Mouse (Mus musculus) thymus, postnatal 4 days (tissue): ENCODE measurements around the gene Rock2.
"Not testable (repeated sequence)": the region's sequence is repeated elsewhere in the genome, so short reads cannot be mapped to it uniquely, and the experiment has no call there.

Experiments
- DNase-seq: peaks from one replicate; pipeline ENCODE4 v3.0.0; 2021

Gene Rock2

DNA sequence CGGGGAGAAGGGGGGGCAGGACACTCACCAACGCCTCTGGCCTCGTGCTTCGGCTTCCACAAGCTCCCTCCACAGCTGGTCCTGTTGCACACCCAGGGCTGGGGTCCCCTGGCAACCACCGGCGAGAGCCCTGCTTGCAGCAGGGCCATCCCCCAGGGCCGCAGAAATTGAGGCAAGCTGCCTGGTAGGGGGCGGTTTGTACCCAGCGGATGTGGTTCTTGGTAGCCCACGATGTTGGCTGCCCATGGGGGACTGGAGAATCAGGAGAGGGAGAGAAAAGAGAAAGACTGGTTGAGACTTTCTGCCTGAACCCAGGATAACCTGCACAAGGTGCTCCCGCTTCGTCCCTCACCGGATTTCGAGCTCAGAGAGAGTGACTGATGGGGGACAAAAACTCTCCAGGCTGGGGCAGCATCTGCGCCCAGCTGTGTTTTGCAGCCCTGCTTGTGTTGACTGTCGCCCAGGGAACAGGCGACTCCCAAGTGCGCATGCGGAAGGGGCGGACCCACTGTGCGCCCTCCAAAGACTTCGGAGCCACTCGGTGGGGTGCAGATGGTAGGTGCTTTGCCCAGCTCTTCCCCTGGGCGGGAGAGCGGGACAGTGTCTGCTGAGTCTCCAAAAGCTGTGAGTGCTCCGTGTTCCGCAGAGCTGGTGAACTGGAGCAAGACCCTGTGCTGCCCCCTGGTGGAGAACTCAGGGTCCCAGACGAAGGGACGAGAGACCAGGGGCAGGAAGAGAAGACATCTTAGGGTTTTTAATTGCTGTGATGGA, 116.6 kb downstream of the Rock2 start, which contains the start of gene 2410004P03Rik:
2410004P03Rik (minus strand) TSS at position 628 of the 771 bp plus-strand sequence.
- peak; percentile 92 for DNase-seq

DNA sequence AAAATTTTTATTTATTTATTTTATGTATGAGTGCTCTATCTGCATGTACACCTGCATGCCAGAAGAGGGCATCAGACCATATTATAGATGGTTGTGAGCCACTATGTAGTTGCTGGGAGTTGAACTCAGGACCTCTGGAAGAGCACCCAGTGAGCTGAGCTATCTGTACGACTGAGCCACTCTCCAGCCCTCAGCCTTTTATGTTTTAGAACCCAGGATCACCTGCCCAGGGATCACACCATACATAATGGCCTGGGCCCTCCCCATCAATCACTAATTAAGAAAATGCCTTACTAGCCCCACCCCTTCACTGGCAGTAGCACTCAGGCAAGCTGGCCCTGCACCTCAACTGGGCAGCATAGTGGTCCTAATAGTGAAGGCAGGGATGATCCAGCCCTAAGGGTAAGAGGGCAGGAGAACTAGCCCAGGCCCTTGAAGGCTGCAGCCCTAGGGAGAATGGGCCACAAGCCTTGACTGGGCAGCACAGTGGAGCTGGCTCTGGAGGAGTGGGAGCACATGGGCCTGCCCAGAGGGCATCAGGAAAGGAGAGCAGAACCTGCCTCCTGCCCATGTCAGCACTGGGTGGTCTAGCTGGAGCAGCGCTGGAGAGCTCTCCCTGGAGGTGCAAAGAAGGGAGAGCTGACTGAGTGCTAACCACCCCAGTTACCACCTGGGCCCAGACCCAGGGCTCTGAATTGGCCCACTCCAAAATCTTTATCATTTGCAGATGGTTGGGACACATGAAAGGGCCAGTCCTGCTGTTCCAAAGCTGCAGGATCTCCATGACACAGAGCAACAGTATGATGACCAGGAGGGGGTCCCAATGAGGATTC, 117.6 kb downstream of the Rock2 start:
- DNase-seq = no peak

DNA sequence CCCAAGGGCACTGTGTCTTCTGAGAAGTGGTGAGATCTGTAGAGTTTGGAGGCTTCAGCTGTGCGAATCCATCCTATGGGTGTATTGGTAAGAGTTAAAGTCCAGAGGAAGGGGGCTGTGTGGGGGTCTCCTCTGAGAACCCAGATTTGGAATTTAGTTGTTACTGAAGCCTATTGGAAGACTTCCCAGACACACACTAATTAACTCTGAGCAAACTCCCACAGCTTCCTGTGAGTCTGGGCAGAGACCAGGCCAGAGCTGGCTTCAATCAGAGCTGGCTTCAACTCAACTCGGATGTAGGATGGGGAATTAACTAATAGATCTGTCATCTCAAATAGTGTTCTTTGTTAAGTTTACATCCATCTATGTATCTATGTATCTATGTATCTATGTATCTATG, 121.0 kb downstream of the Rock2 start:
- no peak for DNase-seq

DNA sequence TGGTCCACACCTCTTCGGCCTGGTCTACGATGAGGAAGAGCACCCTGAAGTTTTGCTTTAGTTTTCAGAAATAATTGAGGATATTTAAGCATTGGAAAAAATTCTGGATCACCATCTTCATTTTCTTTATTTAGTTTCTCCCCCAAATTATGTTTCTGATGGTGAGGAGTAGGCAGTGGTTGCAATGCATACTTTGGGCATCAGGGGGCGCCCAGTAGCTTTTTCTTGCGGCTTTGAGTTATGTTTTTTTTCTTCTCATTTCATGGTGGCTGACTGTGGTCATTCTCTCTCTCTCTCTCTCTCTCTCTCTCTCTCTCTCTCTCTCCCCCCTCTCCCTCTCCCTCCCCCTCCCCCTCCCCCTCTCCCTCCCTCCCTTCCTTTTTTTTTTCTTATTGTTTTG, 123.8 kb downstream of the Rock2 start:
- DNase-seq = peak; percentile 86

DNA sequence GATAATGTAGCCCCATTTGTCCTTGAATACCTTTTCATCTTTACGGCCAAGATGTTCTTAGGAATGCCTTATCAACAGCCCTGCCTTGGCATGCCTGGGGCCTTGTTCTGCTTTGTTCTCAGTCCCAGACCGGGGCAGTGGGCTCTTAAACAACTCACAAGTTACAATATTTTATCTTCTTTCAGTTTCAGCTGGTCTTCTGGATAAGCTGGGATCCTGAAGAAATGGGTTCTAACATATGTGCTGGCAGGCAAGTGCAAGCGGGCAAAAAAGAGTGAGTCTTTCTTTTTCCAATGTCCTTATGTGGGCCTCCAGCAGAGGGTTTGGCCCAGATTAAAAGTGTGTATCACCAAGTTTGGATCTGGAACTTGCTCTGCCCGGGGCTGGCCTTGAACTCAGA, 126.4 kb downstream of the Rock2 start:
- not testable (repeated sequence) for DNase-seq

DNA sequence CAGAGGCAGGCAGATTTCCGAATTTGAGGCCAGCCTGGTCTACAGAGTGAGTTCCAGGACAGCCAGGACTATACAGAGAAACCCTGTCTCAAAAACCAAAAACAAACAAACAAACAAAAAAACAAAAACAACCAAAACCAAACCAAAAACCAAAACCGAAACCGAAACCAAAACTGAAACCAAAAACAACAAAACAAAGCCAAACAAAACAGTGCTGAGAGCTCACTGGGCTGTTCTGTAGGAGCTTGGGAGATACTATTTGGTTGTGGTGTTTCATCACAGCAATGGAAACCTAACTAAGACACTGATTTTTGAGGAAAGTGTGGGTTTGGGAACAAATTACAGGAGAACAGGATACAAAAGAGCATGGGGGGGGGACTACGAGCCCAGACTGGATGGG, 127.5 kb downstream of the Rock2 start:
- DNase-seq = no peak

DNA sequence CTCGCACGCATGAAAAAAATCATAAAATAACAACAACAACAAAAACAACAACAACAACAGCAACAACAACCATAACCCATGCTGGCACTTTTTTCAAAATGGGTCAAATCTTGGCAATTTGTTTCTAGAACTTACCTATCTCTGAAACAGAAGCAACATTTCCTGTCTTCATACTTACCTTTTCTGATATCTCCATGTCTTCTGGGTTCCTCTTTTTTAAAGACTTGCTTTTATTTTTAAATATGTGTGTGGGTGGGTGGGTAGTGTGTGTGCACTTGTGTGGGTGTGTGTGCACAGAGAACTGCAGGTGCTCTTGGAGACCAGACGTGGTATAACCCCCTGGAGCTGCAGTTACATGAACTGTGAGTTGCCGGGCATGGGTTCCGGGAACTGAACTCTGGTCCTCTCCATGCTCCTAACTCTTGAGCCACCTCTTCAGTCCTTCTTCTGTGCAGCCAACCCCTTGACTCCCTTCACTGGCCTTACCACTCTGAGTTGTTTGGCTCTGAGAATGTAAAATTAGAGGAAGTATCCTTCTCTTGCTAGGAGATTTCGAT, 129.9 kb downstream of the Rock2 start:
- no peak for DNase-seq

DNA sequence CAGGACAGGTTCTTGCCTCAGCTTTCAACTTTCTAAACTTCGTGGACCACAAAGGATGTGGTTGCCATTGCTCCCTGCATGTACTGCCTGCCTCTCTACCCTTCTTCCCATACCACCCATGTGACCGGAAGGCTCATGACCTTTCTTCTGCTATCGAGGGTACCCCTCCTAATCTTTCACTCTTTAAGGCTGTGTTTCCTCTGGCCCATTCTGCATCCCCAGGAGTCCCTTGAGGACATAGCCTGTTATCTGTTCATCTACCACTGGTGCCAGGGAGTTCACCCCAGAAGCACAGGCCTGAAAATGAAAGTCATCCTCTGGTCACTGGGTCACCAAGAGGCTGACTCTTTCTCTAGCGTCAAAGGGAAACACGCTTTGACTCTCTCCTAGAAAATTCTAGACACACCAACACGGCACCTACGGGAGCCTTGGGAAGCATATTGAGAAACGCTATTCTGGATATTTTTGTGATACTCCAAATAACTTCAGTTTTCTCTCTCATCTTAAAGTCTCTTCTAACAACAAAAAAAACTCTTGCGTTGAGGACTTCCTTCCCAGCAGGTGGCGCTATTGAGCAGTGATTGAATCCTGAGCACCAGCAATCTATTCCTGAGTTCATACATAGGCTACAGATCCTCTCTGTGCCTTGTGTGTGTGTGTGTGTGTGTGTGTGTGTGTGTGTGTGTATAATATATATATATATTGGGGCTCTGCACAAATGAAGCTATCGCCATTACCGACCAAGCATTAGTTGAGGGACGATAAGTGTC, 138.2 kb downstream of the Rock2 start:
- peak; percentile 91 for DNase-seq

DNA sequence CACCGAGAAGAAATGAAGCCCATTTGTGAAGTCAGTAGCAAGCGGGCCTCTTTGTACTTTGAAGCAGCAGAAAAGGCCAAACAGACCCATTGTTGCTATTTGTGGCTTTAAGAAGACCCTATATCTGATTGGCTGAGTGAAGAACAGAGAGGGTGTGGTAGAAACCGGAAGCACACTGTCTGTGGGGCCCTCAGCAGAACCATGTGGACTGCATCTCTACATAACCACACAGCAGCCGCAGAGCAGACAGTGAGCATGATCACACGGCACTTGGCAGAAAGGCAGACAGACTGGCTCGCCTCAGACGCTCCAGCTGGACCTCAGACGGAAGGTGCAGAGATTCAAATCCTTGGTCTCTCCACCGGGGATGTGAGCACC, 138.8 kb downstream of the Rock2 start:
- DNase-seq = peak; percentile 41

DNA sequence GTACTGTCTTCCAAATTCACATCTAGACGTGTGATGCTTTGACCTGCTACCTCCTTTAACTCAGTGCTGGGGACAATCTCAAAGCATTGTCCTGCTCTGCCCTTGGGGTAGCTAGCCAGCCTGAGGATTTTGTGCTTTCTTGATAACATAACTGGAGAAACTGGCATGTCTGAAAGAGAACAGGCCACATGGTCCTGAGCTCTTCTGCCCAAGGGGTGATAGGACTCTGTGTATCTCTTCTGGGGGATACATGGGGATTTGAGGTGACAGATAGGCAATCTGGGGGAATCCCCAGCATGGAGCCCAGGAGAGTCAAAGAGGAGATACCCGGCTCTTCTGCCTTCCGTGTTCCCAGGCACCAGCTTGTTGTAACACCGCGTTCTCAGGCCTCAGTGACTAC, 140.0 kb downstream of the Rock2 start:
- no peak for DNase-seq

DNA sequence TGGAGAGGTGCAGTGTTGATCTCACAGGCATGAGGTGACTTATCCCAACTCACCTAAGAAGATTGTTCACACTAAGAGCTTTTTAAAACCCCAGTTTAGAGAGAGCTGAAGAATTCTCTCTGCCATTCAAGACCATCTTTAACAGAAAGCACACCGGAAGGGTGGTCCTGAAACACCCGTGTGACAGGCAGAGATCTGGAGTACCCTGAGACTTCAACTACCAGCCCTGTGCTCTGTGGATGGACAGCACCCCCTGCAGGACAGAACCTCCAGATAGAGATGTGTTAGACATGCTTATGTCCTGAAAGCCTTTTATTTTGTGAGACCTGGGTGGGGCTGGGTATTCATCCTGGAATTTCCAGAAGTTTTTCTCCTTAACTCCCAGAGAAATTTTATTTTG, 140.4 kb downstream of the Rock2 start:
- DNase-seq = peak; percentile 77

DNA sequence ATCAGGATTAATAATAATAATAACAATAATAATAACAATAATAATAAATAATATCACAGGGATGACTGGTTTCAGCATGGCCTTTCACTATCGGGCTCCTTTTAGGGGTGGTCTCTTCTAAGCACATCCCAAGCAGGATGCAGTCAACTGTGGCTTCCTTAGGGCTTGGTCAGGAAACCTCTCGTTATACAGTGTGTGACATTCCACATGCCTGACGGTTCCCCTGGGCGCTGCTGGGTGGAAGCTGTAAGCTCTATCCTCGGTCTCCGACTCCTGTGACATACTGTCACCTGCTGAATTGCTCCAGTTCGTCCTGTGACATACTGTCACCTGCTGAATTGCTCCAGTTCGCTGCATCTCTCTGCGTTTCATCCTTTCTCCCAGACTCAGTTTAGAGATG, 141.8 kb downstream of the Rock2 start:
- no peak for DNase-seq

DNA sequence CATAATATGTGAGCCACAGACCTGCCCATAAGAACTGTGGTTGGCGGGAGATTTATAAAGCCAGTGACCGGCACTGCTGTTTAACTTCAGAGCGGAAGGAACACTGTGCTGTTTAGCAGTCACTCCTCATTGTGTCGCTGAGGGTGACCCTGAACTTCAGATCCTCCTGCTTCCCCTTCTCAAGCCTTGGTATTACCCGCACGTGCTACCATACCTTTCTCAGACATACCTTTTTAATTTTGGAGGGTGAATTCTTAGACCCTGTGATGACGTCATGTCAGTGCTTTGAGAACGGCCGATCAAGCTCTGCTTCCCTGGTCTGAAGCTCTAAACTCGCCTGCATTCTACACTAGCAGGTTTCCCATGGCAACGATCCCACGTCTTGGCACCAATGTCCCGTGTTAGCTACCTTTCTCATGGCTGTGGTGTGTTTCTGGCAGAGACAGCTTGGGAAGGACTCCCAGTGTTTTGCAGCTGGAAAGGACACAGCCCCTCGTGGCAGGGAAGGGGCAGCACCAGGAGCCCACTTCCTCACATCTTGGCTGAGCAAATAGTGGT, 142.4 kb downstream of the Rock2 start:
- DNase-seq = no peak
